Mouse (Mus musculus) embryonic facial prominence, embryonic 15.5 days (tissue): ENCODE measurements at regions not wholly inside any gene's neighbourhood (a gene's known extent, or its start where the extent isn't known, plus 50 kb on each side); places are given as distances from the start of the nearest gene placed in this dataset.
A peak's percentile ranks its signal among the peaks of the same experiment; 100 is the strongest.

Experiments
- ATAC-seq: fragments of 200-750 bp; cut with Nextera tagmentation; 2 replicates; pipeline ENCODE4 v1.8.0; 2017; ENCODE audit warnings: low read depth, moderate TSS enrichment; ENCODE audit not compliant: insufficient number of reproducible peaks, low FRiP score, low TSS enrichment
- H3K27ac ChIP-seq: fragments of 300-500 bp; sonication (generic); replicated peaks from 2 replicates; pipeline ENCODE4 v1.5.1; 2015; ENCODE audit warnings: mild to moderate bottlenecking, inconsistent platforms
- H3K27me3 ChIP-seq: fragments of 300-500 bp; sonication (generic); 2 replicates; pipeline ENCODE4 v1.6.1; 2015; ENCODE audit warnings: inconsistent platforms
- H3K36me3 ChIP-seq: fragments of 300-500 bp; sonication (generic); 2 replicates; pipeline ENCODE4 v1.6.1; 2015; ENCODE audit warnings: mild to moderate bottlenecking, inconsistent platforms
- H3K4me1 ChIP-seq: fragments of 300-500 bp; sonication (generic); 2 replicates; pipeline ENCODE4 v1.6.1; 2015; ENCODE audit warnings: inconsistent platforms
- H3K4me2 ChIP-seq: fragments of 300-500 bp; sonication (generic); replicated peaks from 2 replicates; pipeline ENCODE4 v1.6.1; 2015; ENCODE audit warnings: mild to moderate bottlenecking, inconsistent platforms
- H3K4me3 ChIP-seq: fragments of 300-500 bp; sonication (generic); replicated peaks from 2 replicates; pipeline ENCODE4 v1.5.1; 2015; ENCODE audit warnings: mild to moderate bottlenecking, inconsistent platforms
- H3K9ac ChIP-seq: fragments of 300-500 bp; sonication (generic); 2 replicates; pipeline ENCODE4 v1.6.1; 2015; ENCODE audit warnings: inconsistent platforms
- H3K9me3 ChIP-seq: fragments of 300-500 bp; sonication (generic); replicated peaks from 2 replicates; pipeline ENCODE4 v1.6.1; 2016; ENCODE audit warnings: inconsistent platforms
- WGBS: fragments of 180-500 bp; shearing (Covaris S2); methylation state at CpG from one replicate; pipeline ENCODE4 v1.1.7; 2015; 5-methylcytosine and 5-hydroxymethylcytosine counted together

DNA sequence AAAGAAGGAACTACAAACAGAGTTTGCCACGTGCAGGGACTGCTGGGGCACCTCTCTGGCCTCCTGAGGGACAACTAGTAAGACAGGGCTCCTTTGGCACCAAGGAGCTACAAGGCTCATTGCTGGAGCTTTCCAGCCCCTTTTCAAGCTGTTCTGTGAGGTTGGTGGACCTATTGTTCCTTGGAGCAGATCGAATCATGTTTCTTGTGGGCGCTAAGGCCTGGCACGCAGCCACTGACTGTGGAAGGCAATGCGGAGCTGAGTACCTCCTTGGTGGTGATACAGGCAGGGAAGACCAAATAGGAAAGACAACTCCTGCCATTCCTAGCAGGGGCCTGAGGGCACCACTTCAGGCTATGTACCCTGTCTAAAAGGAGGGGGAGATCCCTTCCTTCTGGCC, 157.2 kb downstream of the Fam43a start:
- Histone ChIP-seq H3K4me2 (no peak overlapping the region), H3K4me3 (no peak overlapping the region), H3K9ac (no peak overlapping the region), H3K27ac (no peak overlapping the region), H3K9me3 (no peaks in the 10 kb centered on the region), H3K36me3 (no peaks in the 10 kb centered on the region), H3K27me3 (no peaks in the 10 kb centered on the region), H3K4me1 (0 out of 2 replicates have a peak, but pooled peaks cover 5% of the 10 kb centered on the region)
- ATAC-seq: no peak
- WGBS: 85% methylated on average over 5 of the region's 5 CpGs

- Histone ChIP-seq H3K9me3 (no peaks in the 10 kb centered on the region), H3K36me3 (no peaks in the 10 kb centered on the region), H3K27ac (no peak overlapping the region), H3K4me3 (no peak overlapping the region), H3K4me2 (no peak overlapping the region), H3K27me3 (no peaks in the 10 kb centered on the region), H3K9ac (no peak overlapping the region), H3K4me1 (peaks cover 5% of the 10 kb centered on the region; the same call in 1 of the 2 replicates)
- WGBS: 84% methylated on average over 3 of the region's 3 CpGs
- ATAC-seq: no peak
Measured at GRCm38 (mm10) chr16:30757556-30757955, 158.0 kb downstream of the Fam43a start.

- H3K4me3 ChIP-seq: no peak overlapping the region
- no peaks in the 10 kb centered on the region for H3K9me3 ChIP-seq
- H3K9ac ChIP-seq: no peak overlapping the region
- H3K4me2 ChIP-seq: no peak overlapping the region
- no peak for ATAC-seq
- H3K36me3 ChIP-seq: no peaks in the 10 kb centered on the region
- H3K27me3 ChIP-seq: no peaks in the 10 kb centered on the region
- H3K4me1 ChIP-seq: peaks cover 5% of the 10 kb centered on the region; the same call in 1 of the 2 replicates
- no peak overlapping the region for H3K27ac ChIP-seq
- 81% methylated on average over 6 of the region's 6 CpGs for WGBS
Measured at GRCm38 (mm10) chr16:30758041-30758440, 158.5 kb downstream of the Fam43a start.

DNA sequence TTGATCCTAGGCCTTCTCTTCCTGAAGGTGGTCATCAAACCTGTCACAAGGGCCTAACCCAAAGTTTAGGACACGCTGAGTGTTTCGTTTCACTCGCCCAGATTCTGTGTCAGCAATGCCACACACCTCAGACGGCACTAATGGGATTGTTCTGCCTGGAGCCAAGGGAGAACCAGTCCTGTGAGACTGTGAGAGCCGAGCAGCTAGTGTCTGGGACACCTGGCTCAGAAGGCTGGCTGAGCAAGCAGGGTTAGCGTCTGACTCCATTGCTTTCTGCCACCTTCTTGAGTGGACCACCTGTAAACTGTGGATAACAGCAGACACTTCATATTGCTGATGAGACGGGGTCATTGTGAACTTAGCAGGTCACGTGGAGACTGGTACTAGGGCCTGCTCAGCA, 160.0 kb downstream of the Fam43a start:
- no peaks in the 10 kb centered on the region for H3K36me3 ChIP-seq
- 64% methylated on average over 8 of the region's 8 CpGs for WGBS
- H3K4me1 ChIP-seq: peaks cover 5% of the 10 kb centered on the region; the same call in 1 of the 2 replicates
- no peak overlapping the region for H3K4me3 ChIP-seq
- H3K9me3 ChIP-seq: no peaks in the 10 kb centered on the region
- no peak overlapping the region for H3K9ac ChIP-seq
- no peak overlapping the region for H3K27ac ChIP-seq
- no peak for ATAC-seq
- no peak overlapping the region for H3K4me2 ChIP-seq
- H3K27me3 ChIP-seq: no peaks in the 10 kb centered on the region

- no peaks in the 10 kb centered on the region for H3K9me3 ChIP-seq
- H3K4me2 ChIP-seq: no peak overlapping the region
- H3K9ac ChIP-seq: no peak overlapping the region
- no peaks in the 10 kb centered on the region for H3K36me3 ChIP-seq
- no peaks in the 10 kb centered on the region for H3K27me3 ChIP-seq
- 57% methylated on average over 8 of the region's 8 CpGs for WGBS
- H3K4me1 ChIP-seq: peaks cover 5% of the 10 kb centered on the region; the same call in 1 of the 2 replicates
- no peak overlapping the region for H3K27ac ChIP-seq
- no peak overlapping the region for H3K4me3 ChIP-seq
- ATAC-seq: no peak
Measured at GRCm38 (mm10) chr16:30761201-30761710, 161.7 kb downstream of the Fam43a start.

GRCm38 (mm10) chr16:30762898-30763595, 163.5 kb downstream of the Fam43a start:
- ATAC-seq: no peak
- H3K4me3 ChIP-seq: no peak overlapping the region
- H3K27ac ChIP-seq: no peak overlapping the region
- WGBS: 73% methylated on average over 14 of the region's 14 CpGs
- H3K9ac ChIP-seq: no peak overlapping the region
- no peaks in the 10 kb centered on the region for H3K27me3 ChIP-seq
- no peaks in the 10 kb centered on the region for H3K9me3 ChIP-seq
- H3K4me1 ChIP-seq: peaks cover 3% of the 10 kb centered on the region; the same call in 1 of the 2 replicates
- no peaks in the 10 kb centered on the region for H3K36me3 ChIP-seq
- H3K4me2 ChIP-seq: no peak overlapping the region

DNA sequence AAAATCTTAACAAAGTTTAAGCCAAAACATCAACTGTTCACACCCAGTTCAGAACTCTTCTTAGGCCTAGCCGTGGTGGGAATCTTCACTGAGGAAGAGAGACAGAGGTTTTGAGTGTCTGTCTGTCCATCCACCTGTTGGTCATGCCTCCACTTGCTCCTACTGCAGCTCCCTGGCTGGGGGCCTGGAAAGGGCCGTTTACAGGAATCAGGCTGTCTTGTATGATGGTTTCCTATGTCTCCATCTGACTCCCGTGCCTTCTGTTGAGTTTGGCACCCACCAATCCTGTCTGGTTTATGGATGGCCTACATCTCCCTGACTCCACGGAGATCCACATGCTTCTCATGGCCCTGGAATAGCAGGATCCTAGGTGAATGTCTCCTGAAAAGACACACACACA, 166.1 kb downstream of the Fam43a start:
- H3K4me1 ChIP-seq: peaks cover 7% of the 10 kb centered on the region; the same call in 1 of the 2 replicates
- 76% methylated on average over 4 of the region's 4 CpGs for WGBS
- no peak for ATAC-seq
- no peaks in the 10 kb centered on the region for H3K9me3 ChIP-seq
- no peaks in the 10 kb centered on the region for H3K36me3 ChIP-seq
- H3K4me3 ChIP-seq: no peak overlapping the region
- no peaks in the 10 kb centered on the region for H3K27me3 ChIP-seq
- no peak overlapping the region for H3K9ac ChIP-seq
- no peak overlapping the region for H3K27ac ChIP-seq
- no peak overlapping the region for H3K4me2 ChIP-seq

GRCm38 (mm10) chr16:30769007-30769442, 169.5 kb downstream of the Fam43a start:
- Histone ChIP-seq H3K9ac (no peak overlapping the region), H3K9me3 (no peaks in the 10 kb centered on the region), H3K4me3 (no peak overlapping the region), H3K36me3 (no peaks in the 10 kb centered on the region), H3K4me2 (no peak overlapping the region), H3K4me1 (peaks cover 21% of the 10 kb centered on the region; the same call in 1 of the 2 replicates), H3K27ac (no peak overlapping the region), H3K27me3 (no peaks in the 10 kb centered on the region)
- ATAC-seq: no peak; the same call in 1 of the 2 replicates
- WGBS: 18% methylated on average over 5 of the region's 5 CpGs

- H3K9ac ChIP-seq: no peak overlapping the region
- 11% methylated on average over 11 of the region's 11 CpGs for WGBS
- no peaks in the 10 kb centered on the region for H3K27me3 ChIP-seq
- H3K36me3 ChIP-seq: no peaks in the 10 kb centered on the region
- no peaks in the 10 kb centered on the region for H3K9me3 ChIP-seq
- H3K4me2 ChIP-seq: no peak overlapping the region
- H3K4me1 ChIP-seq: peaks cover 21% of the 10 kb centered on the region; the same call in 1 of the 2 replicates
- no peak for ATAC-seq
- no peak overlapping the region for H3K4me3 ChIP-seq
- H3K27ac ChIP-seq: no peak overlapping the region
Measured at GRCm38 (mm10) chr16:30769467-30769866, 169.9 kb downstream of the Fam43a start.

DNA sequence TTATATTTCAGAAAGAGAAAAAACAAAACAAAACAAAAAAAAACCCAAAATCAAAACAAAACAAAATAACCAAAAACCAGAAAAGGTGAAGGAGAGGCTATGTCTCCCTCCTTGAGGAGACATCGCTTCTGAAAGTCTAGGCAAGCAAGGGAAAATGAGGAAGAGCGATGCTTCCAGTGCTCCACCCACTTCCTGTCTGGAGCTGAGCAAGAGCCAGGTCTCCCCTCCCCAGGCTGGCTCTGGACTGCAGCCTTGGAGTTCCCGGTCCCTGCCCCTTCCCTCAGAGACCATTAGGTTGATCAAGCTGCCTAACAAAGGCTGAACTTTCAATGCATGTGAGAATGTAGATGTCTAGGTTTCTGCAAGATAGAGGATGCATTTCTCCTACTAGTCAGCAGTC, 173.3 kb downstream of the Fam43a start:
- Histone ChIP-seq H3K27ac (no peak overlapping the region), H3K4me3 (no peak overlapping the region), H3K4me1 (peaks cover 46% of the 10 kb centered on the region), H3K4me2 (no peak overlapping the region), H3K27me3 (no peaks in the 10 kb centered on the region), H3K9ac (no peak overlapping the region), H3K36me3 (no peaks in the 10 kb centered on the region), H3K9me3 (no peaks in the 10 kb centered on the region)
- ATAC-seq: no peak
- WGBS: 45% methylated on average over 3 of the region's 3 CpGs

- Histone ChIP-seq H3K4me3 (no peak overlapping the region), H3K9ac (no peak overlapping the region), H3K4me1 (peaks cover 39% of the 10 kb centered on the region), H3K4me2 (no peak overlapping the region; the same call in 1 of the 2 replicates), H3K27ac (peak overlapping the region; percentile 49), H3K9me3 (no peaks in the 10 kb centered on the region), H3K36me3 (no peaks in the 10 kb centered on the region), H3K27me3 (no peaks in the 10 kb centered on the region)
- no peak for ATAC-seq
- WGBS: 32% methylated on average over 14 of the region's 14 CpGs
Measured at GRCm38 (mm10) chr16:30774951-30775661, 175.6 kb downstream of the Fam43a start.
